Mouse (Mus musculus) CH12.LX (cell line): ENCODE data around the gene Ilf2.

Experiments used
- CTCF ChIP-seq, 2 experiments: IDR thresholded peaks in 1 of 2; conservative IDR thresholded peaks in 1 of 2; 2 replicates each; pipeline ENCODE4 v1.5.1; 2011 to 2012; ENCODE audit warnings: low read depth in 2 of 2, low read length in 2 of 2, improper control_type of control experiment in 1 of 2, inconsistent platforms in 1 of 2, mild to moderate bottlenecking in 1 of 2, moderate library complexity in 1 of 2
- E2F4 ChIP-seq: IDR thresholded peaks from 2 replicates; pipeline ENCODE4 v1.6.1; 2011; ENCODE audit warnings: low read depth, low read length, improper control_type of control experiment; ENCODE audit not compliant: insufficient replicate concordance
- EP300 ChIP-seq: IDR thresholded peaks from 2 replicates; pipeline ENCODE4 v1.6.1; 2011; ENCODE audit warnings: low read length, improper control_type of control experiment
- JUN ChIP-seq: IDR thresholded peaks from 2 replicates; pipeline ENCODE4 v1.6.1; 2011; ENCODE audit warnings: low read depth, mild to moderate bottlenecking, low read length, improper control_type of control experiment, moderate library complexity; ENCODE audit not compliant: insufficient read depth
- MAFK ChIP-seq: IDR thresholded peaks from 2 replicates; pipeline ENCODE4 v1.6.1; 2011; ENCODE audit warnings: low read length, improper control_type of control experiment; ENCODE audit not compliant: insufficient replicate concordance
- POLR2A ChIP-seq: IDR thresholded peaks from 2 replicates; pipeline ENCODE4 v1.6.1; 2011; ENCODE audit warnings: low read depth, mild to moderate bottlenecking, improper control_type of control experiment, low read length
- RAD21 ChIP-seq: IDR thresholded peaks from 2 replicates; pipeline ENCODE4 v1.6.1; 2011; ENCODE audit warnings: low read depth, mild to moderate bottlenecking, low read length, improper control_type of control experiment, moderate library complexity
- RCOR1 ChIP-seq: conservative IDR thresholded peaks from 2 replicates; pipeline ENCODE4 v1.6.1; 2012; ENCODE audit warnings: low read depth, mild to moderate bottlenecking, inconsistent platforms, low read length, improper control_type of control experiment
- SMC3 ChIP-seq: IDR thresholded peaks from 2 replicates; pipeline ENCODE4 v1.6.1; 2011; ENCODE audit warnings: low read depth, low read length, improper control_type of control experiment
- USF2 ChIP-seq: conservative IDR thresholded peaks from 2 replicates; pipeline ENCODE4 v1.6.1; 2011; ENCODE audit warnings: low read depth, low read length, improper control_type of control experiment
- ZKSCAN1 ChIP-seq: IDR thresholded peaks from 2 replicates; pipeline ENCODE4 v1.6.1; 2012; ENCODE audit warnings: low read depth, inconsistent platforms, low read length, improper control_type of control experiment, borderline replicate concordance

GRCm38 (mm10) chr3:90427574-90427973, 48.4 kb upstream of the Ilf2 start:
- TF ChIP-seq POLR2A (no peak), RAD21 (no peak), EP300 (no peak), SMC3 (no peak), MAFK (no peak), CTCF (conservative IDR thresholded peaks at IDR 0.05 in 1 of 2, IDR thresholded peaks at IDR 0.05 in 1 of 2; ENCODE audit: low read depth in 2 of 2, low read length in 2 of 2) (no peak), JUN (no peak), RCOR1 (no peak), ZKSCAN1 (no peak), USF2 (no peak), E2F4 (no peak)
